Mouse (Mus musculus) lung, embryonic 16.5 days (tissue): ENCODE results near the gene Rbm7. TPM values are rescaled to one million over a fixed set of nuclear protein-coding genes. Genes with fewer than 3 reads are reported as not detected.
"Not testable (repeated sequence)": the region's sequence is repeated elsewhere in the genome, so short reads cannot be mapped to it uniquely, and the experiment has no call there.

Experiments used
- ATAC-seq: fragments of 200-750 bp; cut with Nextera tagmentation; 2 replicates; pipeline ENCODE4 v1.8.0; 2017; ENCODE audit warnings: low read depth, mild to moderate bottlenecking, moderate library complexity
- H3K27ac ChIP-seq: fragments of 300-500 bp; sonication (generic); 2 replicates; pipeline ENCODE4 v1.5.1; 2014; ENCODE audit warnings: mild to moderate bottlenecking, control low read depth, low read length
- H3K27me3 ChIP-seq: fragments of 300-500 bp; sonication (generic); 2 replicates; pipeline ENCODE4 v1.6.1; 2014; ENCODE audit warnings: low read depth, low read length, mixed read lengths; ENCODE audit not compliant: control insufficient read depth, insufficient read depth
- H3K36me3 ChIP-seq: fragments of 300-500 bp; sonication (generic); 2 replicates; pipeline ENCODE4 v1.6.1; 2014; ENCODE audit warnings: low read length; ENCODE audit not compliant: control insufficient read depth, insufficient read depth
- H3K4me1 ChIP-seq: fragments of 300-500 bp; sonication (generic); replicated peaks from 2 replicates; pipeline ENCODE4 v1.6.1; 2014; ENCODE audit warnings: low read length, mixed read lengths; ENCODE audit not compliant: control insufficient read depth, insufficient read depth
- H3K4me2 ChIP-seq: fragments of 300-500 bp; sonication (generic); 2 replicates; pipeline ENCODE4 v1.6.1; 2014; ENCODE audit warnings: low read depth, low read length, control low read depth
- H3K4me3 ChIP-seq: fragments of 300-500 bp; sonication (generic); 2 replicates; pipeline ENCODE4 v1.5.1; 2014; ENCODE audit warnings: mild to moderate bottlenecking, low read length, control low read depth
- H3K9ac ChIP-seq: fragments of 300-500 bp; sonication (generic); 2 replicates; pipeline ENCODE4 v1.6.1; 2014; ENCODE audit warnings: low read length, control low read depth
- H3K9me3 ChIP-seq: fragments of 300-500 bp; sonication (generic); 2 replicates; pipeline ENCODE4 v1.6.1; 2016; ENCODE audit warnings: low read length; ENCODE audit not compliant: control insufficient read depth
- WGBS: fragments of 180-500 bp; shearing (Covaris S2); extraction: QIAGEN DNeasy Blood & Tissue Kit; methylation state at CpG from one replicate; pipeline ENCODE4 v1.1.7; 2014; 5-methylcytosine and 5-hydroxymethylcytosine counted together
- polyA plus RNA-seq: library from polyadenylated mRNA; unstranded; fragments of >200 nt; fragmentation: Nextera tagmentation; extraction: Ambion mirVana; gene quantifications from 2 replicates; pipeline ENCODE4 v1.2.1, GENCODE M21; 2015

Gene Rbm7
- polyA plus RNA-seq, 1 experiment from 2014 or later, result 137 TPM

GRCm38 (mm10) chr9:48472441-48473025, 22.6 kb downstream of the Rbm7 start:
- H3K9ac ChIP-seq, result no peak overlapping the region
- no peaks in the 10 kb centered on the region for H3K9me3 ChIP-seq
- no peak overlapping the region for H3K27ac ChIP-seq
- no peaks in the 10 kb centered on the region for H3K27me3 ChIP-seq
- no peaks in the 10 kb centered on the region for H3K4me1 ChIP-seq
- 0 out of 2 replicates have a peak, but pooled peaks have one; percentile 34 for ATAC-seq
- no peak overlapping the region for H3K4me3 ChIP-seq
- H3K36me3 ChIP-seq, result peaks cover 4% of the 10 kb centered on the region
- H3K4me2 ChIP-seq, result no peak overlapping the region
- WGBS, result 67% methylated on average over 15 of the region's 15 CpGs

GRCm38 (mm10) chr9:48467471-48467870, 27.6 kb downstream of the Rbm7 start:
- not testable (repeated sequence) for H3K4me1 ChIP-seq, H3K9ac ChIP-seq, ATAC-seq, H3K27me3 ChIP-seq, H3K9me3 ChIP-seq, H3K4me2 ChIP-seq, H3K4me3 ChIP-seq, H3K36me3 ChIP-seq, H3K27ac ChIP-seq
- 93% methylated on average over 5 of the region's 5 CpGs for WGBS

GRCm38 (mm10) chr9:48466804-48467203, 28.3 kb downstream of the Rbm7 start:
- no peak; the same call in 1 of the 2 replicates for ATAC-seq
- Histone ChIP-seq H3K4me3 (no peak overlapping the region), H3K4me1 (no peaks in the 10 kb centered on the region), H3K9ac (no peak overlapping the region), H3K36me3 (peaks cover 10% of the 10 kb centered on the region), H3K27me3 (no peaks in the 10 kb centered on the region), H3K4me2 (no peak overlapping the region), H3K9me3 (0 out of 2 replicates have a peak, but pooled peaks cover 2% of the 10 kb centered on the region), H3K27ac (no peak overlapping the region)
- 64% methylated on average over 3 of the region's 3 CpGs for WGBS

GRCm38 (mm10) chr9:48465671-48466070, 29.4 kb downstream of the Rbm7 start:
- no peak overlapping the region for H3K4me3 ChIP-seq
- 97% methylated on average over 3 of the region's 3 CpGs for WGBS
- H3K27ac ChIP-seq, result no peak overlapping the region
- H3K27me3 ChIP-seq, result no peaks in the 10 kb centered on the region
- H3K9ac ChIP-seq, result no peak overlapping the region
- H3K36me3 ChIP-seq, result peaks cover 10% of the 10 kb centered on the region
- no peak for ATAC-seq
- H3K4me1 ChIP-seq, result no peaks in the 10 kb centered on the region
- 0 out of 2 replicates have a peak, but pooled peaks cover 2% of the 10 kb centered on the region for H3K9me3 ChIP-seq
- H3K4me2 ChIP-seq, result no peak overlapping the region

GRCm38 (mm10) chr9:48461545-48461944, 33.6 kb downstream of the Rbm7 start:
- H3K36me3 ChIP-seq, result no peaks in the 10 kb centered on the region
- H3K9ac ChIP-seq, result no peak overlapping the region
- no peaks in the 10 kb centered on the region for H3K4me1 ChIP-seq
- ATAC-seq, result no peak
- H3K27ac ChIP-seq, result no peak overlapping the region
- no peak overlapping the region for H3K4me3 ChIP-seq
- WGBS, result 83% methylated on average over 3 of the region's 3 CpGs
- H3K27me3 ChIP-seq, result no peaks in the 10 kb centered on the region
- no peak overlapping the region for H3K4me2 ChIP-seq
- 0 out of 2 replicates have a peak, but pooled peaks cover 2% of the 10 kb centered on the region for H3K9me3 ChIP-seq

- H3K27ac ChIP-seq, result no peak overlapping the region
- no peaks in the 10 kb centered on the region for H3K4me1 ChIP-seq
- WGBS, result 86% methylated on average over 8 of the region's 8 CpGs
- 0 out of 2 replicates have a peak, but pooled peaks cover 2% of the 10 kb centered on the region for H3K9me3 ChIP-seq
- no peaks in the 10 kb centered on the region for H3K36me3 ChIP-seq
- no peak overlapping the region for H3K4me3 ChIP-seq
- H3K9ac ChIP-seq, result no peak overlapping the region
- no peaks in the 10 kb centered on the region for H3K27me3 ChIP-seq
- no peak for ATAC-seq
- no peak overlapping the region for H3K4me2 ChIP-seq
Measured at GRCm38 (mm10) chr9:48460720-48461119, 34.4 kb downstream of the Rbm7 start.

- Histone ChIP-seq H3K27me3 (no peaks in the 10 kb centered on the region), H3K36me3 (no peaks in the 10 kb centered on the region), H3K9ac (no peak overlapping the region), H3K9me3 (no peaks in the 10 kb centered on the region), H3K27ac (no peak overlapping the region), H3K4me1 (no peaks in the 10 kb centered on the region), H3K4me2 (no peak overlapping the region), H3K4me3 (no peak overlapping the region)
- ATAC-seq, result no peak
- 90% methylated on average over 5 of the region's 5 CpGs for WGBS
Measured at GRCm38 (mm10) chr9:48459391-48459790, 35.7 kb downstream of the Rbm7 start.

GRCm38 (mm10) chr9:48458879-48459278, 36.2 kb downstream of the Rbm7 start:
- no peak overlapping the region for H3K27ac ChIP-seq
- no peak overlapping the region for H3K4me3 ChIP-seq
- H3K4me1 ChIP-seq, result no peaks in the 10 kb centered on the region
- H3K9ac ChIP-seq, result no peak overlapping the region
- no peak overlapping the region for H3K4me2 ChIP-seq
- H3K9me3 ChIP-seq, result no peaks in the 10 kb centered on the region
- H3K27me3 ChIP-seq, result no peaks in the 10 kb centered on the region
- no peaks in the 10 kb centered on the region for H3K36me3 ChIP-seq
- ATAC-seq, result no peak
- WGBS, result 69% methylated on average over 3 of the region's 3 CpGs

GRCm38 (mm10) chr9:48455961-48456360, 39.1 kb downstream of the Rbm7 start:
- 75% methylated on average over 3 of the region's 3 CpGs for WGBS
- no peak for ATAC-seq

More at GRCm38 (mm10) chr9:48455961-48456360, 39.1 kb downstream of the Rbm7 start:
- Histone ChIP-seq H3K27me3 (no peaks in the 10 kb centered on the region), H3K36me3 (no peaks in the 10 kb centered on the region), H3K9ac (no peak overlapping the region), H3K4me2 (no peak overlapping the region), H3K9me3 (no peaks in the 10 kb centered on the region), H3K27ac (no peak overlapping the region), H3K4me3 (no peak overlapping the region), H3K4me1 (no peaks in the 10 kb centered on the region)
